Mouse (Mus musculus) kidney, adult 18-20 months (tissue): Measurements from ENCODE around the gene Selenop.

ENCODE experiments used
- DNase-seq: peaks from one replicate; pipeline ENCODE4 v3.0.0; 2021

The Selenop gene

DNA sequence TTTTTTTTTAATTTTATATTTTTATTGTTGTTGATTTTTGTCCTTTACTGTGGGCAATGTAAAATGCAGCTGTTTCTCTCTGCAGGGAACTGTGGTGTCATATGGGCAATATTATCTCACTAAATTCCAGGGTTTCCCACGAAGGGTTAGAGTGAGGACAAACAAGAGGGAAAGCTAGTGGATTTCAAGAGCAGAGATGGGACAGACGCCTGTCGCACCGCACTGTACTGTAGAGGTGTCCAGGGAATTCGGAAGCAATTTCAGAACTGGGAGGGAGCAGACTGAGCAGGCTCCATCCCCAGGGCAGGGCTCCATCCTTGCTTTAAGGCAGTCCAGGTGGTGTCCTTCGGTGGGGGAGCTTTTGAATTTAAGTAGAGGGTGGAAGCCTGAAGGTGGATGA lies 2.9 kb downstream of the Selenop start:
- peak; percentile 43 for DNase-seq

GRCm38 (mm10) chr15:3273191-3273590 lies 4.8 kb downstream of the Selenop start:
- DNase-seq = no peak

GRCm38 (mm10) chr15:3277391-3277790 lies 9.0 kb downstream of the Selenop start:
- DNase-seq = no peak

- DNase-seq = no peak
These were observed 10.9 kb downstream of the Selenop start for GRCm38 (mm10) chr15:3279242-3279641.

DNA sequence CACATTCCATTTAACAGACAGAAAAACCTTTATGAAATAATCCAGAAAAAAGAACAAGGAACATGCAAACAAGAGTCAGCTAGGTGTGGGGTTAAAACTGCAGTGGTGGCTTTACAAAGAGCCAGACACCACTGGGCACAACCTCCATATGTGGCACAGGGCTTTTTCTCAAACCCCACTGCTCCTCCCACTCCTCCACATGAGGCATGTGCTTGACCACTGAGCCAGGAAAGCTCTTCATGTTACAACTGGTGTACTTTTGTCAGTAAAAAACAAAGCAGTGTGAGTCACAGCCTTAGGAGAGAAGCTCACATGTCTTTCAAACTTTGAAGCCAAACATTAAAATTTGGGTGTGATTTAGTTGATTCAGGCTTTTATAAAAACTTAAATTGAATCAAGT lies 12.9 kb downstream of the Selenop start:
- DNase-seq = no peak

GRCm38 (mm10) chr15:3281737-3282136 lies 13.4 kb downstream of the Selenop start:
- no peak for DNase-seq

- no peak for DNase-seq
These were observed 17.7 kb downstream of the Selenop start for GRCm38 (mm10) chr15:3286032-3286431.

- DNase-seq = no peak
These were observed 22.1 kb downstream of the Selenop start for GRCm38 (mm10) chr15:3290435-3290834.

DNA sequence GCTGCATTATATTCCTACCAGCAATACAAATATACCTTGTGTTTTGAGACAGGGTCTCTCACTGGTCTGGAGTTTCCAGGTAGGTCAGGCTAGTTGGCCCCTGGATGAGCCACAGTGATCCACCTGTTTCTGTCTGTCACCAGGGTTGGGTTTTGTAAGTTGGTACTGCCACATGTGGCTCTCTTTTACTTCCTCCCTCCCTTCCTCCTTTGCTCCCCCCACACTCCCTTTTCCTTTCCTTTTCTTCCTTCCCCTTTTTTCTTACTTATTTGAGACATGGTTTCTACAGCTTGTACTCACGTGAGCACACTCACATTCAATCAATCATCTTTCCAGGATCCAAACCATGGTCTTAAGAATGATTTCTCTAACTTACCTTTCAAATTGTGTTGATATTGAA lies 25.1 kb downstream of the Selenop start:
- DNase-seq = no peak

DNA sequence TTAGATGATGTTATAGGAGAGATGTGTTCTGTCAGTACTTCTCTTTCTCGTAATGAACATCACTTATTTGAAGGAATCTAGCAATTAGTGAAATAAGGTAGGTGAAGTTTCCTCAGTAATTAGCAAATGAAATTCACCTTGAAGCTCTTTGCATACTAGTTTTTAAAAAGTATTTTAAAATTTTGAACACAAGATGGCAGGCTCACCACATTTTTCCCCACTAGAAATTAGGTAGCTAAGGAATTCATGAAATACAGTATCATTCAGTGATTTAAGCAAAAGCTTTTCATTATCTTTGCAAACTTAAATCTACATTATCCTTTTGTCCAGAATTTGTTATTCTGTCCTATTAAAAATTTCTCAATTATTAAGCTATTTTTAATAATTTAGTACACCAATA lies 27.6 kb downstream of the Selenop start:
- DNase-seq = no peak

GRCm38 (mm10) chr15:3297615-3298014 lies 29.3 kb downstream of the Selenop start:
- DNase-seq = no peak

DNA sequence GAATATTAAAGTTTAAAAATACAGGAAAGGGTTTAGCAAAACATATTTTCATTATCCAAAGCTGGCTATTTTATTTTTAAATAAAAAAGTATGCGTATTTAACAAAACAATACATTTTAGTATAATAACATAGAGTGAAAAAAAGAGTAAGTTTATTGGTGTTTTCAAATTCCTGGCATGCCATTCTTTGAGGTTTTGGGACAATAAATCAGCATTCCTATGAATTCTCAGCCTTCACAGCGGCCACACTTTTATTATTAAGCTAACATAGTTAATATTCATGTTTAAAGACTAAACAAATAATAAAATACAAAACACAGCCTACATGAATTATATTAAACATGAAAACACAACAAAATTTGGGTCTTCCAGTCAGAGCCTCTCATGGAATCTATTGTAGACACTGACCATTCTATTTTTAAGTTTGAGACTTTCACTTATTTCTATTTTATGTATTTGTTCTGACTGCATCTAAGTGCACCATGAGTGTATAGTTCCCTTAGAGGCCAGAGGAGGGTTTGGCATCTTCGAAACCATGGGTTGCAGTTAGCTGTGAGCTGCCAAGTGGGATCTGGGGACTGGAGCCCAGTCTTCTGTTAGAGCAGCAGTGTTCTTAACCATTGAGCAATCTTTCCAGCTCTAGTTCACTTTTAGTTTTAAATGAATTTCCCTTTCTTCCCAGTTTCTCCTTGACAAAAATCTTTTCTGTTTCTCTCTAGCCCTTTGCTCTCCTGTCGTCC lies 32.2 kb downstream of the Selenop start:
- no peak for DNase-seq

- DNase-seq = no peak
These were observed 35.1 kb downstream of the Selenop start, which contains the start of gene Ccdc152 for GRCm38 (mm10) chr15:3303426-3303825. TSS of gene Ccdc152 (minus strand) at chr15:3303526.

GRCm38 (mm10) chr15:3309856-3310255 lies 41.5 kb downstream of the Selenop start:
- no peak for DNase-seq

DNA sequence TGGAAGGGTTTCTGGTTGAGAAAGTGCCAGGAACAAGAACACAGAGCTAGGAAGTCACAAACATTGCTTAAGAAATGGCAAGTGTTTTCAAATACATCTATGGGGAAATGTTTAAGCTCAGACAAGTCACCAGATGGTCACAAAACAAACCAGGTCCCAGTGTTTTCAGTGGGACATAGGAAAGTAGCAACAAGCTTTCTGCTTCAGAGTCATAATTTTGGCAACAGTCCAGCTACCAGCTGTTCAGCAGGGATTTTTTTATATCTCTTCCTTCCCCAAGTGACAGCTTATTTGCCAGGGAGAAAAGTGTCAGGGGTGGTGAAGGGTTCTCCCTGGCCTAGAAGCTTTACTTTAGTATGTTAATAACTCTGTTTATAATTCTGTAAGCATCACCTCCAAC lies 44.6 kb downstream of the Selenop start:
- no peak for DNase-seq

- no peak for DNase-seq
These were observed 48.3 kb downstream of the Selenop start for GRCm38 (mm10) chr15:3316617-3317016.

- no peak for DNase-seq
These were observed 51.6 kb downstream of the Selenop start for GRCm38 (mm10) chr15:3319929-3320328.

GRCm38 (mm10) chr15:3323041-3323440 lies 54.7 kb downstream of the Selenop start:
- no peak for DNase-seq
